Mouse (Mus musculus): ENCODE data around the gene Otub2. TPM values are rescaled to one million over a fixed set of nuclear protein-coding genes. Genes with fewer than 3 reads are reported as not detected.

Otub2 gene
- polyA plus RNA-seq, 1 experiment from 2014 or later: 7.6 TPM

GRCm38 (mm10) chr12:103358951-103359801 is 29.3 kb upstream of the Otub2 start:
- H3K36me3 ChIP-seq: no peaks in the 10 kb centered on the region
- no peaks in the 10 kb centered on the region for H3K9me3 ChIP-seq (replicated peaks)
- WGBS: 21% methylated on average over 4 of the region's 4 CpGs
- no peak overlapping the region for H3K4me2 ChIP-seq
- H3K27ac ChIP-seq: no peak overlapping the region
- peaks cover 4% of the 10 kb centered on the region; the same call in 1 of the 2 replicates for H3K27me3 ChIP-seq
- H3K4me1 ChIP-seq: no peaks in the 10 kb centered on the region
- no peak for ATAC-seq (replicated peaks; ENCODE audit: low FRiP score)
- no peak overlapping the region for H3K9ac ChIP-seq
- H3K4me3 ChIP-seq (replicated peaks): no peak overlapping the region

- WGBS: 70% methylated on average over 8 of the region's 8 CpGs
- no peak overlapping the region for H3K27ac ChIP-seq
- ATAC-seq (replicated peaks; ENCODE audit: low FRiP score): no peak
Measured at GRCm38 (mm10) chr12:103360812-103361211, 27.7 kb upstream of the Otub2 start.

GRCm38 (mm10) chr12:103361539-103362307 is 26.8 kb upstream of the Otub2 start:
- Histone ChIP-seq H3K9me3 (replicated peaks) (no peaks in the 10 kb centered on the region), H3K4me1 (no peaks in the 10 kb centered on the region)
- 82% methylated on average over 17 of the region's 17 CpGs for WGBS

More at GRCm38 (mm10) chr12:103360812-103361211, 27.7 kb upstream of the Otub2 start:
- Histone ChIP-seq H3K4me3 (replicated peaks) (no peak overlapping the region), H3K9ac (no peak overlapping the region), H3K4me2 (no peak overlapping the region), H3K9me3 (replicated peaks) (no peaks in the 10 kb centered on the region), H3K36me3 (no peaks in the 10 kb centered on the region), H3K27me3 (no peaks in the 10 kb centered on the region), H3K4me1 (no peaks in the 10 kb centered on the region)

GRCm38 (mm10) chr12:103362336-103362735 is 26.1 kb upstream of the Otub2 start:
- Histone ChIP-seq H3K9ac (no peak overlapping the region), H3K4me1 (no peaks in the 10 kb centered on the region), H3K36me3 (no peaks in the 10 kb centered on the region), H3K4me3 (replicated peaks) (no peak overlapping the region), H3K9me3 (replicated peaks) (no peaks in the 10 kb centered on the region), H3K27ac (no peak overlapping the region), H3K27me3 (no peaks in the 10 kb centered on the region), H3K4me2 (no peak overlapping the region)
- ATAC-seq (replicated peaks; ENCODE audit: low FRiP score): no peak
- WGBS: 80% methylated on average over 3 of the region's 3 CpGs

More at GRCm38 (mm10) chr12:103361539-103362307, 26.8 kb upstream of the Otub2 start:
- Histone ChIP-seq H3K9ac (no peak overlapping the region), H3K4me2 (no peak overlapping the region), H3K4me3 (replicated peaks) (no peak overlapping the region), H3K27me3 (no peaks in the 10 kb centered on the region), H3K36me3 (no peaks in the 10 kb centered on the region), H3K27ac (no peak overlapping the region)
- ATAC-seq (replicated peaks; ENCODE audit: low FRiP score): no peak

GRCm38 (mm10) chr12:103367171-103367570 is 21.3 kb upstream of the Otub2 start:
- no peak overlapping the region for H3K4me2 ChIP-seq
- no peak overlapping the region for H3K4me3 ChIP-seq (replicated peaks)
- no peaks in the 10 kb centered on the region for H3K9me3 ChIP-seq (replicated peaks)
- no peak for ATAC-seq (replicated peaks; ENCODE audit: low FRiP score)
- 77% methylated on average over 2 of the region's 2 CpGs for WGBS
- H3K27me3 ChIP-seq: peaks cover 7% of the 10 kb centered on the region; the same call in 1 of the 2 replicates
- H3K27ac ChIP-seq: no peak overlapping the region
- H3K4me1 ChIP-seq: peaks cover 4% of the 10 kb centered on the region; the same call in 1 of the 2 replicates
- no peaks in the 10 kb centered on the region for H3K36me3 ChIP-seq
- H3K9ac ChIP-seq: no peak overlapping the region

- H3K9ac ChIP-seq: no peak overlapping the region
- no peaks in the 10 kb centered on the region for H3K9me3 ChIP-seq (replicated peaks)
- no peaks in the 10 kb centered on the region for H3K36me3 ChIP-seq
- H3K27me3 ChIP-seq: peaks cover 7% of the 10 kb centered on the region; the same call in 1 of the 2 replicates
- 15% methylated on average over 18 of the region's 18 CpGs for WGBS
- H3K4me3 ChIP-seq (replicated peaks): no peak overlapping the region
- H3K27ac ChIP-seq: no peak overlapping the region
- H3K4me1 ChIP-seq: peaks cover 4% of the 10 kb centered on the region; the same call in 1 of the 2 replicates
- H3K4me2 ChIP-seq: peak overlapping the region; percentile 42
- ATAC-seq (replicated peaks; ENCODE audit: low FRiP score): peak; percentile 78
Measured at GRCm38 (mm10) chr12:103367620-103368325, 20.7 kb upstream of the Otub2 start.

- peak overlapping the region; percentile 42 for H3K4me2 ChIP-seq
- no peak overlapping the region for H3K4me3 ChIP-seq (replicated peaks)
- H3K36me3 ChIP-seq: no peaks in the 10 kb centered on the region
- no peak overlapping the region for H3K27ac ChIP-seq
- no peaks in the 10 kb centered on the region for H3K9me3 ChIP-seq (replicated peaks)
- H3K4me1 ChIP-seq: peaks cover 4% of the 10 kb centered on the region; the same call in 1 of the 2 replicates
- H3K9ac ChIP-seq: no peak overlapping the region
- ATAC-seq (replicated peaks; ENCODE audit: low FRiP score): no peak
- H3K27me3 ChIP-seq: peaks cover 7% of the 10 kb centered on the region; the same call in 1 of the 2 replicates
- 68% methylated on average over 7 of the region's 7 CpGs for WGBS
Measured at GRCm38 (mm10) chr12:103368326-103368669, 20.2 kb upstream of the Otub2 start.

- WGBS: 44% methylated on average over 2 of the region's 2 CpGs
- ATAC-seq (replicated peaks; ENCODE audit: low FRiP score): no peak
- Histone ChIP-seq H3K4me1 (peaks cover 4% of the 10 kb centered on the region; the same call in 1 of the 2 replicates), H3K9ac (no peak overlapping the region), H3K4me3 (replicated peaks) (no peak overlapping the region), H3K27ac (no peak overlapping the region), H3K36me3 (no peaks in the 10 kb centered on the region), H3K9me3 (replicated peaks) (no peaks in the 10 kb centered on the region), H3K4me2 (no peak overlapping the region), H3K27me3 (peaks cover 7% of the 10 kb centered on the region; the same call in 1 of the 2 replicates)
Measured at GRCm38 (mm10) chr12:103368777-103369176, 19.7 kb upstream of the Otub2 start.

GRCm38 (mm10) chr12:103370861-103371260 is 17.6 kb upstream of the Otub2 start:
- Histone ChIP-seq H3K4me2 (no peak overlapping the region), H3K36me3 (no peaks in the 10 kb centered on the region), H3K27ac (no peak overlapping the region), H3K9me3 (replicated peaks) (no peaks in the 10 kb centered on the region), H3K4me3 (replicated peaks) (no peak overlapping the region), H3K9ac (no peak overlapping the region), H3K27me3 (peaks cover 7% of the 10 kb centered on the region; the same call in 1 of the 2 replicates), H3K4me1 (peaks cover 4% of the 10 kb centered on the region; the same call in 1 of the 2 replicates)
- ATAC-seq (replicated peaks; ENCODE audit: low FRiP score): no peak
- WGBS: 83% methylated on average over 4 of the region's 4 CpGs

GRCm38 (mm10) chr12:103371711-103372110 is 16.8 kb upstream of the Otub2 start:
- no peak overlapping the region for H3K9ac ChIP-seq
- no peak overlapping the region for H3K27ac ChIP-seq
- H3K4me2 ChIP-seq: no peak overlapping the region
- H3K4me1 ChIP-seq: peaks cover 4% of the 10 kb centered on the region; the same call in 1 of the 2 replicates
- 30% methylated on average over 6 of the region's 6 CpGs for WGBS
- H3K27me3 ChIP-seq: peaks cover 7% of the 10 kb centered on the region; the same call in 1 of the 2 replicates
- H3K9me3 ChIP-seq (replicated peaks): no peaks in the 10 kb centered on the region
- no peak for ATAC-seq (replicated peaks; ENCODE audit: low FRiP score)
- H3K36me3 ChIP-seq: no peaks in the 10 kb centered on the region
- H3K4me3 ChIP-seq (replicated peaks): no peak overlapping the region

GRCm38 (mm10) chr12:103373530-103374236 is 14.8 kb upstream of the Otub2 start:
- 69% methylated on average over 8 of the region's 8 CpGs for WGBS
- Histone ChIP-seq H3K27ac (no peak overlapping the region), H3K4me1 (no peaks in the 10 kb centered on the region), H3K9me3 (replicated peaks) (no peaks in the 10 kb centered on the region), H3K4me3 (replicated peaks) (no peak overlapping the region), H3K36me3 (no peaks in the 10 kb centered on the region), H3K9ac (no peak overlapping the region), H3K4me2 (no peak overlapping the region), H3K27me3 (no peaks in the 10 kb centered on the region)
- ATAC-seq (replicated peaks; ENCODE audit: low FRiP score): no peak
